Mouse (Mus musculus): ENCODE measurements around the gene St3gal5.

- TF ChIP-seq EP300 (IDR thresholded peaks at IDR 0.05; ENCODE audit: low read depth) = peak; percentile 54
- TF ChIP-seq CTCF (IDR thresholded peaks at IDR 0.05; ENCODE audit: low read depth) = no peak
Observed at GRCm38 (mm10) chr6:72099281-72099680, 1.9 kb downstream of the St3gal5 start.
